Mouse (Mus musculus) brain, embryonic 14.5 days (tissue): ENCODE data around the gene Tarbp2.

Experiments
- CTCF ChIP-seq: fragments of 200-500 bp; IDR thresholded peaks from 2 replicates; pipeline ENCODE4 v1.5.1; 2012; ENCODE audit warnings: inconsistent platforms, mild to moderate bottlenecking, moderate library complexity, borderline replicate concordance; ENCODE audit not compliant: insufficient read depth, insufficient read length; ENCODE audit errors: extremely low read depth
- POLR2A ChIP-seq: fragments of 200-500 bp; IDR thresholded peaks from 2 replicates; pipeline ENCODE4 v1.6.1; 2012; ENCODE audit warnings: mild to moderate bottlenecking, inconsistent platforms, borderline replicate concordance; ENCODE audit not compliant: poor library complexity, insufficient read depth, insufficient read length, severe bottlenecking; ENCODE audit errors: extremely low read depth

DNA sequence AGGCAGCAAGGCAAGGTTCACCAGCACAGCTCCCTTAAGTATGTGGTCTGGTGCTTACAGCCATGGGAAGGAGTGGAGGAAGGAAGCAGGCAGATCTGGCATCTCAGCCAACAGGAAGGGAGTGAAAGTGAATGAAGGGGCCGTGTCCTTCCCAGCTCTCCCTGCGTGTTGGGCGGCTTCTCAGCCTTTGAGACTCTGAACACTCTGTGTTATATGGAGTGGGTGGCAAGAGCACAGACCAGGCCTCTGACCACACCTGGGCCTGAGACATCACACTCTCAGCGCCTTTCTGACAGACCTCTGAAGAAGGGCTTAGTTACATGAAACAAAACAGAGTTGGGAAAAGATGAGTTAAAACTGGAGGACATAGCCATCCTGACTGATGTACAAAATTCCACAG is 12.6 kb downstream of the Tarbp2 start:
- TF ChIP-seq CTCF (no peak), POLR2A (no peak)
